Mouse (Mus musculus) kidney, adult 2 months (tissue): ENCODE measurements around the gene Sufu. TPM values are rescaled to one million over a fixed set of nuclear protein-coding genes. Genes with fewer than 3 reads are reported as not detected.

Source experiments
- DNase-seq: peaks from one replicate; pipeline ENCODE4 v3.0.0; 2021
- H3K27ac ChIP-seq: fragments of 200-500 bp; 2 replicates; pipeline ENCODE4 v1.5.1; 2012; ENCODE audit warnings: low read depth, low read length, control low read depth, inconsistent platforms; ENCODE audit not compliant: insufficient read depth
- H3K27me3 ChIP-seq: fragments of 200-500 bp; replicated peaks from 2 replicates; pipeline ENCODE4 v1.6.1; 2012; ENCODE audit warnings: mild to moderate bottlenecking, moderate library complexity, low read length, inconsistent platforms; ENCODE audit not compliant: control insufficient read depth, insufficient read depth
- H3K36me3 ChIP-seq: fragments of 200-500 bp; 2 replicates; pipeline ENCODE4 v1.6.1; 2012; ENCODE audit warnings: mild to moderate bottlenecking, moderate library complexity, low read length, inconsistent platforms; ENCODE audit not compliant: control insufficient read depth, insufficient read depth
- H3K4me1 ChIP-seq: fragments of 200-500 bp; 2 replicates; pipeline ENCODE4 v1.6.1; 2011; ENCODE audit warnings: low read length; ENCODE audit not compliant: control insufficient read depth, insufficient read depth
- H3K4me3 ChIP-seq: fragments of 200-500 bp; 2 replicates; pipeline ENCODE4 v1.5.1; 2011; ENCODE audit warnings: mild to moderate bottlenecking, low read depth, low read length, control low read depth; ENCODE audit not compliant: insufficient read depth
- CTCF ChIP-seq: fragments of 200-500 bp; conservative IDR thresholded peaks from 2 replicates; pipeline ENCODE4 v1.5.1; 2011; ENCODE audit warnings: low read depth, mild to moderate bottlenecking, control low read depth, low read length, moderate library complexity, mixed read lengths; ENCODE audit not compliant: insufficient read depth, insufficient read length
- POLR2A ChIP-seq: fragments of 200-500 bp; IDR thresholded peaks from one replicate; pipeline ENCODE4 v1.6.1; 2011; ENCODE audit warnings: low read depth, low read length, control low read depth
- WGBS: fragments of 180-500 bp; shearing (Covaris S2); methylation state at CpG from one replicate; pipeline ENCODE4 v1.1.7; 2018; 5-methylcytosine and 5-hydroxymethylcytosine counted together
- polyA plus RNA-seq: library from polyadenylated mRNA; depleted of rRNA; stranded (reverse); fragments of >200 nt; gene quantifications from 2 replicates; pipeline ENCODE4 v1.2.3, GENCODE M21; 2012

Gene Sufu
- polyA plus RNA-seq, 1 experiment: 38.2 TPM

GRCm38 (mm10) chr19:46528529-46529213 is 132.0 kb downstream of the Sufu start:
- no peaks in the 10 kb centered on the region for H3K27me3 ChIP-seq
- peak; percentile 97 for DNase-seq
- TF ChIP-seq CTCF: no peak; the same call in 1 of the 2 replicates
- no peak for TF ChIP-seq POLR2A
- H3K27ac ChIP-seq: peak overlapping the region; percentile 66
- WGBS: 3% methylated on average over 20 of the region's 20 CpGs
- no peaks in the 10 kb centered on the region for H3K36me3 ChIP-seq
- peak overlapping the region; percentile 11 for H3K4me3 ChIP-seq
- peaks cover 66% of the 10 kb centered on the region for H3K4me1 ChIP-seq

GRCm38 (mm10) chr19:46529601-46530448 is 133.1 kb downstream of the Sufu start:
- no peak overlapping the region for H3K4me3 ChIP-seq
- peak overlapping the region; percentile 84 for H3K27ac ChIP-seq
- DNase-seq: no peak
- TF ChIP-seq POLR2A (no peak), CTCF (no peak)
- H3K4me1 ChIP-seq: peaks cover 56% of the 10 kb centered on the region
- no peaks in the 10 kb centered on the region for H3K36me3 ChIP-seq
- WGBS: 31% methylated on average over 13 of the region's 13 CpGs
- no peaks in the 10 kb centered on the region for H3K27me3 ChIP-seq

GRCm38 (mm10) chr19:46530449-46530990 is 133.8 kb downstream of the Sufu start:
- H3K27me3 ChIP-seq: no peaks in the 10 kb centered on the region
- H3K36me3 ChIP-seq: no peaks in the 10 kb centered on the region
- peak overlapping the region; percentile 84 for H3K27ac ChIP-seq
- peaks cover 51% of the 10 kb centered on the region for H3K4me1 ChIP-seq
- 26% methylated on average over 8 of the region's 8 CpGs for WGBS
- no peak for TF ChIP-seq CTCF
- no peak for TF ChIP-seq POLR2A
- DNase-seq: peak; percentile 55
- no peak overlapping the region for H3K4me3 ChIP-seq

- H3K4me3 ChIP-seq: no peak overlapping the region
- peak; percentile 65 for DNase-seq
- H3K27me3 ChIP-seq: no peaks in the 10 kb centered on the region
- peak overlapping the region; percentile 90 for H3K27ac ChIP-seq
- no peak for TF ChIP-seq POLR2A
- TF ChIP-seq CTCF: no peak
- H3K4me1 ChIP-seq: peaks cover 43% of the 10 kb centered on the region
- H3K36me3 ChIP-seq: no peaks in the 10 kb centered on the region
- 16% methylated on average over 16 of the region's 16 CpGs for WGBS
Observed at GRCm38 (mm10) chr19:46531071-46532030, 134.7 kb downstream of the Sufu start.

GRCm38 (mm10) chr19:46532031-46532688 is 135.5 kb downstream of the Sufu start:
- peaks cover 40% of the 10 kb centered on the region for H3K4me1 ChIP-seq
- 21% methylated on average over 10 of the region's 10 CpGs for WGBS
- no peaks in the 10 kb centered on the region for H3K36me3 ChIP-seq
- DNase-seq: peak; percentile 70
- peak overlapping the region; percentile 90 for H3K27ac ChIP-seq
- H3K4me3 ChIP-seq: no peak overlapping the region
- TF ChIP-seq CTCF (no peak), POLR2A (no peak)
- H3K27me3 ChIP-seq: no peaks in the 10 kb centered on the region

GRCm38 (mm10) chr19:46533066-46533465 is 136.4 kb downstream of the Sufu start:
- Histone ChIP-seq H3K27ac (no peak overlapping the region), H3K4me3 (no peak overlapping the region), H3K27me3 (no peaks in the 10 kb centered on the region), H3K36me3 (no peaks in the 10 kb centered on the region), H3K4me1 (peaks cover 35% of the 10 kb centered on the region)
- WGBS: 83% methylated on average over 4 of the region's 4 CpGs
- DNase-seq: no peak
- TF ChIP-seq CTCF (no peak), POLR2A (no peak)
